Mouse (Mus musculus) megakaryocyte, embryonic 14.5 days (primary cell): Measurements from ENCODE around the gene Speer2.

Source experiments
- FLI1 ChIP-seq: IDR thresholded peaks from 2 replicates; pipeline ENCODE4 v1.6.1; 2012; ENCODE audit warnings: low read length, inconsistent platforms, mixed read lengths
- GATA1 ChIP-seq: IDR thresholded peaks from 3 replicates; pipeline ENCODE4 v1.6.1; 2012; ENCODE audit warnings: mixed read lengths, low read length, inconsistent platforms, borderline replicate concordance

DNA sequence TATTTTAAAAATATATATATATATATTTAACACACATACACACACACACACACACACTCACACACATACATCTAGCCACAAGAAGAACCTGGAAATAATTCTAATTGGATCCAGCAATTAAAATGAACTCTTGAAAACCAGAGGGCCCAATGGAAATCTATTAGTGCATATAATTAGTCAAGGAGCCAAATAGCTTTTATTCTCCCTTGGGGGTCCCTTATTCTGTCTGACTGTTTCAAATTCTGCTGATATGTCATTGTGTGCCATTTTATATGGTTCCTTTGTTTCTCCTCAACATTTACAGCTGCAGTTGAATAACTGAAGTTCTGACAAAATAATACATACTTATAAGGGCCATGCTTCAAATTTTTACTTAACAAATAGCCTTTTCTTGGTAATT, 17.2 kb upstream of the Speer2 start:
- no peak for TF ChIP-seq FLI1
- no peak for TF ChIP-seq GATA1
